ENCODE assay signal across 12 mouse cellular contexts in the genomic region with DNA sequence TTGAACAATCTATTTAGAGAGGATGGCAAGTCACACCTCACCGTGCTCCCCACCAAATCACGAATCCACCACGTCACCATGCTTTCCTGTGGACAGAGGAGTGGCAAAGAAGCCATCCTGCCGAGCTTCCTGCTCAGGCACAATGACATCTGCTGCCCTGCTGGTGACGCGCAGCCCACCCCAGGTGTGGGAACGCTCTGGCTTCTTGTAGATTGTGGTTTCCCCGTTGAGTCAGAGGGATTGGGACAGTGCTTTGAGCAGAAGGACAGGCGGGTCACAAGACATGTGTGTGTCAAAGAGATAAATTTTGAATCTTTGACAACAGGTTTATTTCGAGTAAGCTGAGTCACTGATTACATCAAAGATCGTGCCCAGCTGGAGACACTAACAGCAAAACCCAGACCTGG.
A peak's percentile ranks its signal among the peaks of the same experiment; 100 is the strongest.
DNase-seq lines count a peak whose midpoint lies in the region; ATAC-seq and TF ChIP-seq lines count a peak whose summit lies in the region.
"Had no signal": no experiment of that assay in that cellular context is flagged by ENCODE, and none has a peak within 500 bp of the region (broad histone marks: within the 10 kb centered on the region; RNA-seq: fewer than 3 reads in every experiment).

No protein-coding gene starts in this region.

- H3K9me3 ChIP-seq in MEL (replicated peaks; ENCODE audit: insufficient read depth, low read length) = no peaks in the 10 kb centered on the region
- H3K9me3 ChIP-seq in liver, embryonic 14.5 days (ENCODE audit: control insufficient read depth, low read length) = no peaks in the 10 kb centered on the region
- H3K9me3 ChIP-seq in forebrain, embryonic 13.5 days (replicated peaks) = 0 out of 2 replicates have a peak, but pooled peaks cover 5% of the 10 kb centered on the region
- H3K9me3 ChIP-seq: limb, embryonic 15.5 days had no signal

- H3K36me3 ChIP-seq in MEL (ENCODE audit: control insufficient read depth in 1 of 2, insufficient read depth in 2 of 2, low read length in 2 of 2) = peaks cover 0 to 24% of the 10 kb centered on the region in 2 experiments; a peak in 2 of 4 replicates
- no peaks in the 10 kb centered on the region for H3K36me3 ChIP-seq in liver, embryonic 14.5 days (replicated peaks; ENCODE audit: control insufficient read depth, insufficient read depth, low read depth)
- H3K36me3 ChIP-seq in forebrain, embryonic 13.5 days (ENCODE audit: poor library complexity, severe bottlenecking) = no peaks in the 10 kb centered on the region
- H3K36me3 ChIP-seq: heart, embryonic 12.5 days; limb, embryonic 15.5 days; midbrain, embryonic 13.5 days had no signal

- no peak for TF ChIP-seq RAD21 in MEL (IDR thresholded peaks at IDR 0.05; ENCODE audit: low read depth, low read length)

- TF ChIP-seq EP300 in MEL (IDR thresholded peaks at IDR 0.05; ENCODE audit: low read depth in 1 of 2, low read length in 2 of 2) = peak; percentile 61 to 83; a peak in 3 of 4 replicates
- TF ChIP-seq EP300 in liver, embryonic 14.5 days (IDR thresholded peaks at IDR 0.05; ENCODE audit: low read depth) = 0 out of 2 replicates have a peak, but pooled peaks have one; percentile 8

- DNase-seq in B cell, adult 2 months = peak; percentile 86 to 92
- DNase-seq in MEL (ENCODE audit: low read depth, low spot score) = peak; percentile 84
- DNase-seq in liver, embryonic 14.5 days (ENCODE audit: low read depth in 3 of 3, low spot score in 3 of 3) = peak in 1 of 3 experiments; percentile 56
- DNase-seq in spleen, postnatal 36 days (ENCODE audit: low spot score in 2 of 2) = peak; percentile 58
- no peak for DNase-seq in layer of hippocampus, adult 9-11 months
- no peak for DNase-seq in frontal cortex, postnatal 36 days (ENCODE audit: low spot score in 2 of 2)
- DNase-seq in cerebellum, postnatal 4 days (ENCODE audit: low spot score in 2 of 2) = no peak

- no peak for TF ChIP-seq POLR2A in MEL (IDR thresholded peaks at IDR 0.05; ENCODE audit: control insufficient read depth in 1 of 2, insufficient read depth in 1 of 2, low read depth in 1 of 2, low read length in 2 of 2, poor library complexity in 1 of 2)

- no peaks in the 10 kb centered on the region for H3K27me3 ChIP-seq in MEL (ENCODE audit: control insufficient read depth in 1 of 2, insufficient read depth in 2 of 2, low read length in 2 of 2)
- no peaks in the 10 kb centered on the region for H3K27me3 ChIP-seq in liver, embryonic 14.5 days (ENCODE audit: control insufficient read depth, insufficient read depth, low read length)
- H3K27me3 ChIP-seq in forebrain, embryonic 13.5 days = no peaks in the 10 kb centered on the region
- H3K27me3 ChIP-seq: heart, embryonic 12.5 days; limb, embryonic 15.5 days; midbrain, embryonic 13.5 days had no signal

- TF ChIP-seq CTCF in MEL (IDR thresholded peaks at IDR 0.05 in 2 of 3, conservative IDR thresholded peaks at IDR 0.05 in 1 of 3; ENCODE audit: control insufficient read depth in 1 of 3, insufficient read depth in 1 of 3, low read depth in 2 of 3, low read length in 3 of 3, poor library complexity in 1 of 3, severe bottlenecking in 1 of 3) = no peak
- TF ChIP-seq CTCF in liver, embryonic 14.5 days (IDR thresholded peaks at IDR 0.05; ENCODE audit: low read depth) = no peak

- H3K4me2 ChIP-seq in liver, embryonic 14.5 days (ENCODE audit: low read depth) = no peak overlapping the region
- H3K4me2 ChIP-seq in forebrain, embryonic 13.5 days = no peak overlapping the region
- H3K4me2 ChIP-seq: heart, embryonic 12.5 days; limb, embryonic 15.5 days; midbrain, embryonic 13.5 days had no signal

- H3K4me3 ChIP-seq in MEL (ENCODE audit: control insufficient read depth in 1 of 2, insufficient read depth in 1 of 2, low read depth in 2 of 2, low read length in 2 of 2) = peak overlapping the region in 1 of 2 experiments; percentile 2; a peak in 1 of 4 replicates
- H3K4me3 ChIP-seq in liver, embryonic 14.5 days (ENCODE audit: insufficient read depth in 1 of 2, low read depth in 2 of 2, low read length in 2 of 2) = no peak overlapping the region
- H3K4me3 ChIP-seq in forebrain, embryonic 13.5 days = no peak overlapping the region
- H3K4me3 ChIP-seq: heart, embryonic 12.5 days; limb, embryonic 15.5 days; midbrain, embryonic 13.5 days had no signal

- no peak overlapping the region for H3K9ac ChIP-seq in MEL (ENCODE audit: control insufficient read depth, low read depth, low read length, poor library complexity, severe bottlenecking)
- H3K9ac ChIP-seq in liver, embryonic 14.5 days (replicated peaks) = no peak overlapping the region
- no peak overlapping the region for H3K9ac ChIP-seq in forebrain, embryonic 13.5 days
- H3K9ac ChIP-seq: heart, embryonic 12.5 days; limb, embryonic 15.5 days; midbrain, embryonic 13.5 days had no signal

- H3K27ac ChIP-seq in MEL (ENCODE audit: control insufficient read depth, low read depth, low read length) = peak overlapping the region; percentile 38
- no peak overlapping the region for H3K27ac ChIP-seq in liver, embryonic 14.5 days
- H3K27ac ChIP-seq in forebrain, embryonic 13.5 days = no peak overlapping the region
- H3K27ac ChIP-seq: limb, embryonic 15.5 days; midbrain, embryonic 13.5 days had no signal

- 9% methylated on average over 11 of the region's 11 CpGs for WGBS in liver, embryonic 14.5 days (ENCODE audit: insufficient replicate concordance)
- 83% methylated on average over 11 of the region's 11 CpGs for WGBS in forebrain, embryonic 13.5 days

- peaks cover 7 to 28% of the 10 kb centered on the region in 2 experiments for H3K4me1 ChIP-seq in MEL (ENCODE audit: control insufficient read depth in 1 of 2, insufficient read depth in 2 of 2, low read length in 2 of 2)
- H3K4me1 ChIP-seq in liver, embryonic 14.5 days (replicated peaks; ENCODE audit: control insufficient read depth in 2 of 2, insufficient read depth in 2 of 2, low read length in 1 of 2) = peaks cover 0 to 15% of the 10 kb centered on the region in 2 experiments; a peak in 3 of 4 replicates
- no peaks in the 10 kb centered on the region for H3K4me1 ChIP-seq in forebrain, embryonic 13.5 days
- H3K4me1 ChIP-seq: midbrain, embryonic 13.5 days had no signal

- no peaks in the 10 kb centered on the region for H3K79me2 ChIP-seq in MEL (ENCODE audit: control insufficient read depth, insufficient read depth, low read length, poor library complexity)

- no peak for ATAC-seq in liver, embryonic 14.5 days (ENCODE audit: insufficient read depth)
- ATAC-seq in forebrain, embryonic 13.5 days = no peak
- ATAC-seq: forebrain, embryonic 16.5 days; midbrain, embryonic 13.5 days had no signal

TF ChIP-seq in MEL, 35 proteins besides CTCF, POLR2A, EP300 and RAD21 (continues in another document):
- TF ChIP-seq USF2 (IDR thresholded peaks at IDR 0.05; ENCODE audit: borderline replicate concordance in 1 of 2, insufficient read depth in 1 of 2, low read depth in 1 of 2, low read length in 2 of 2) (no peak), NELFE (IDR thresholded peaks at IDR 0.05; ENCODE audit: low read depth, low read length) (no peak), GATA1 (IDR thresholded peaks at IDR 0.05; ENCODE audit: low read depth, low read length) (peak; percentile 78), MYC (IDR thresholded peaks at IDR 0.05; ENCODE audit: low read depth, low read length) (no peak), MXI1 (IDR thresholded peaks at IDR 0.05; ENCODE audit: low read depth, low read length) (no peak), GABPA (IDR thresholded peaks at IDR 0.05; ENCODE audit: low read depth, low read length) (no peak), TBP (IDR thresholded peaks at IDR 0.05; ENCODE audit: low read depth, low read length) (no peak), KAT2A (conservative IDR thresholded peaks at IDR 0.05; ENCODE audit: low read depth, low read length) (no peak), CHD2 (IDR thresholded peaks at IDR 0.05; ENCODE audit: low read length) (no peak), SMC3 (IDR thresholded peaks at IDR 0.05; ENCODE audit: low read depth, low read length) (no peak), ZMIZ1 (IDR thresholded peaks at IDR 0.05; ENCODE audit: low read depth, low read length) (no peak), RCOR1 (IDR thresholded peaks at IDR 0.05; ENCODE audit: low read depth, low read length) (peak; percentile 84), ZNF384 (IDR thresholded peaks at IDR 0.05; ENCODE audit: low read depth, low read length) (no peak), ETS1 (IDR thresholded peaks at IDR 0.05; ENCODE audit: low read depth, low read length) (peak; percentile 95), MEF2A (IDR thresholded peaks at IDR 0.05; ENCODE audit: extremely low read depth, insufficient replicate concordance, low read depth, low read length, poor library complexity, severe bottlenecking) (peak; percentile 71; the same call in 1 of the 2 replicates), JUND (IDR thresholded peaks at IDR 0.05; ENCODE audit: low read depth, low read length) (no peak), UBTF (IDR thresholded peaks at IDR 0.05; ENCODE audit: borderline replicate concordance, insufficient read depth, low read depth, low read length) (no peak), POLR2AphosphoS2 (IDR thresholded peaks at IDR 0.05; ENCODE audit: low read length) (no peak), TAL1 (IDR thresholded peaks at IDR 0.05; ENCODE audit: low read length) (peak; percentile 90), SIN3A (IDR thresholded peaks at IDR 0.05; ENCODE audit: low read length) (peak; percentile 30; the same call in 1 of the 2 replicates), E2F4 (IDR thresholded peaks at IDR 0.05; ENCODE audit: borderline replicate concordance, low read depth, low read length) (no peak), ELF1 (IDR thresholded peaks at IDR 0.05; ENCODE audit: low read depth, low read length) (no peak), MAFK (IDR thresholded peaks at IDR 0.05; ENCODE audit: borderline replicate concordance, low read depth, low read length) (no peak), ZC3H11A (IDR thresholded peaks at IDR 0.05; ENCODE audit: low read depth, low read length) (no peak), NRF1 (IDR thresholded peaks at IDR 0.05; ENCODE audit: insufficient read depth, low read depth, low read length, poor library complexity, severe bottlenecking) (no peak), MAZ (IDR thresholded peaks at IDR 0.05; ENCODE audit: low read depth, low read length) (no peak), USF1 (IDR thresholded peaks at IDR 0.05; ENCODE audit: low read depth, low read length) (no peak), POLR2AphosphoS5 (IDR thresholded peaks at IDR 0.05; ENCODE audit: borderline replicate concordance, low read depth, low read length) (no peak), MAX (IDR thresholded peaks at IDR 0.05; ENCODE audit: low read length) (no peak), MYB (IDR thresholded peaks at IDR 0.05; ENCODE audit: low read depth, low read length) (no peak), TCF12 (IDR thresholded peaks at IDR 0.05; ENCODE audit: low read depth, low read length) (peak; percentile 96), BHLHE40 (IDR thresholded peaks at IDR 0.05; ENCODE audit: borderline replicate concordance, low read depth, low read length) (peak; percentile 83), HCFC1 (IDR thresholded peaks at IDR 0.05; ENCODE audit: low read depth, low read length) (no peak)

Comparison
In these comparisons a context has a peak if more than half of its experiments do, and no peak if none do; other contexts are left out.
1. DNase-seq: peak in B cell, adult 2 months (2 of 2), MEL (single experiment) and spleen, postnatal 36 days (2 of 2); none in layer of hippocampus, adult 9-11 months (single experiment), frontal cortex, postnatal 36 days (0 of 2) and cerebellum, postnatal 4 days (0 of 2).